Mouse (Mus musculus): ENCODE data around the gene Clasp1.

GRCm38 (mm10) chr1:118428354-118429084 is 39.7 kb downstream of the Clasp1 start:
- TF ChIP-seq POLR2A (IDR thresholded peaks at IDR 0.05; ENCODE audit: borderline replicate concordance, extremely low read depth, low read depth, low read length) (no peak), CTCF (IDR thresholded peaks at IDR 0.05; ENCODE audit: insufficient read depth, low read length) (no peak)

All from lung, adult 2 months (tissue).